Mouse (Mus musculus): ENCODE data around the gene Rpa1. TPM values are rescaled to one million over a fixed set of nuclear protein-coding genes. Genes with fewer than 3 reads are reported as not detected.

Rpa1 gene
- polyA plus RNA-seq, 1 experiment from 2014 or later, result 100 TPM

DNA sequence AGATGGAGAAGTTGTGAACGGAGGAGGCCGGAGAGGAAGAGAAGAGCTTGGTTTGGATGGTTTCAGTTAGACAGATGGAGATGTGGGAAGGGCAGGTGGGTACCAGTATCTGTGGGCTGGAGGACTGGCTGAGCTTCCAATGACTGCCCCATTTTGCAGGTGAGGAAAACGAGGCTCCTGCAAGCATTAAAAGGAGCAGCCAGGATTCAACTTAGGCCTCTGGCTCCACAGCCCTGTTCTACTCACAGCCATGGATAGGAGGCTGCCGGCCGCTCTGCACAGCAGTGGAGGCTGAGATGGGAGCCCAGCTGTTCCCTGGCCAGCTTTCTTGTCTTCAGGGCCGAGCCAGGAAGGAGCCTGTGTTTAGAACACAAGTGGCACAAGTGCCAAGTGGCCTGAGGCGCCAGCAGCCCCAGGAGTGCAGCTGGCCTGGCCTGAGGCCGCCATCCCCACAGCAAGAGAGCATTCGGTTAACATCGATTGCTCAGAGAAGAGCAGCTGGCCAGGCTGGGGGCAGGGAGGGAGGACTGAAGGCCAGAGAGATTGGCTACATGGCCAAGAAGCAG is 88.0 kb downstream of the Rpa1 start:
- no peak for DNase-seq (ENCODE audit: low spot score)
- no peak for ATAC-seq (ENCODE audit: low FRiP score)
- H3K9ac ChIP-seq (ENCODE audit: low read depth, low read length), result no peak overlapping the region
- 0 out of 2 replicates have a peak, but pooled peaks cover 3% of the 10 kb centered on the region for H3K4me1 ChIP-seq (replicated peaks; ENCODE audit: control insufficient read depth, insufficient read depth, low read length)
- H3K9me3 ChIP-seq (ENCODE audit: control insufficient read depth, low read length), result no peaks in the 10 kb centered on the region
- no peaks in the 10 kb centered on the region for H3K36me3 ChIP-seq (ENCODE audit: control insufficient read depth, insufficient read depth, low read length)
- no peak overlapping the region for H3K4me2 ChIP-seq (replicated peaks; ENCODE audit: low read depth, low read length)
- 57% methylated on average over 10 of the region's 10 CpGs for WGBS
- H3K27ac ChIP-seq (ENCODE audit: low read depth, low read length), result no peak overlapping the region
- H3K27me3 ChIP-seq (ENCODE audit: control insufficient read depth, insufficient read depth, low read length), result no peaks in the 10 kb centered on the region
- no peak overlapping the region for H3K4me3 ChIP-seq (ENCODE audit: low read depth, low read length)

GRCm38 (mm10) chr11:75259416-75259815 is 88.7 kb downstream of the Rpa1 start:
- no peak for DNase-seq (ENCODE audit: low spot score)
- H3K36me3 ChIP-seq (ENCODE audit: control insufficient read depth, insufficient read depth, low read length), result no peaks in the 10 kb centered on the region
- H3K4me1 ChIP-seq (replicated peaks; ENCODE audit: control insufficient read depth, insufficient read depth, low read length), result 0 out of 2 replicates have a peak, but pooled peaks cover 3% of the 10 kb centered on the region
- H3K4me3 ChIP-seq (ENCODE audit: low read depth, low read length), result no peak overlapping the region
- H3K9me3 ChIP-seq (ENCODE audit: control insufficient read depth, low read length), result no peaks in the 10 kb centered on the region
- ATAC-seq (ENCODE audit: low FRiP score), result no peak
- no peak overlapping the region for H3K4me2 ChIP-seq (replicated peaks; ENCODE audit: low read depth, low read length)
- 74% methylated on average over 6 of the region's 6 CpGs for WGBS
- H3K27ac ChIP-seq (ENCODE audit: low read depth, low read length), result no peak overlapping the region
- no peak overlapping the region for H3K9ac ChIP-seq (ENCODE audit: low read depth, low read length)
- no peaks in the 10 kb centered on the region for H3K27me3 ChIP-seq (ENCODE audit: control insufficient read depth, insufficient read depth, low read length)

DNA sequence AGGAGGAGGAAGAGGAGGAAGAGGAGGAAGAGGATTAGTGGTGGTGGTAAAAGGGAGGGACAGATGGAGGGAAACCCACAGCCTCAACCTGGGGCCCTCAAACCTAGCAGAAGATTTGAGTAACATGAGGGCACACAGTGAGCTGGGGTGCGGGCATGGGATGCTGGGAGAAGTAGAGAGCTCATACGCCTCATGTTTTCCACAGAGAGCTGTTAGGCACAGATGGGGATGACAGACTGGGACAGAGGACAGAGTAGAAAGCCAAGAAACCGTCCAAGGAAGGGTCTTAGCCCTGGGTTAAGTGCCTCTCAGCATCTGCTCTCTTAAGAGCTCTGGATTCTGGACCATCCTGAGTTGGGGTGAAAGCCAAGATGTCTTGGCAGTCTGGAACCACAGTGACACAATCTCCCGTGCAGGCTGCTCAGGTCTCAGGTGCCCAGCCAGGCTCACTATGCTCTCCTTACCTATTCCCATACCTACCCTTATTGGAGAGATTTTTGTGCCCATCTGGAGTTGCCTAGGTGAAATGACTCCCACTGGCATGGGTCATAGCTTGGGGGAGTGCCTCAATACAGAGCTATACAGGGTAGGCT is 91.0 kb downstream of the Rpa1 start:
- ATAC-seq (ENCODE audit: low FRiP score) (no peak), DNase-seq (ENCODE audit: low spot score) (no peak)
- Histone ChIP-seq H3K27ac (ENCODE audit: low read depth, low read length) (no peak overlapping the region), H3K9me3 (ENCODE audit: control insufficient read depth, low read length) (no peaks in the 10 kb centered on the region), H3K27me3 (ENCODE audit: control insufficient read depth, insufficient read depth, low read length) (no peaks in the 10 kb centered on the region), H3K4me1 (replicated peaks; ENCODE audit: control insufficient read depth, insufficient read depth, low read length) (no peaks in the 10 kb centered on the region), H3K4me2 (replicated peaks; ENCODE audit: low read depth, low read length) (no peak overlapping the region), H3K9ac (ENCODE audit: low read depth, low read length) (no peak overlapping the region), H3K4me3 (ENCODE audit: low read depth, low read length) (no peak overlapping the region), H3K36me3 (ENCODE audit: control insufficient read depth, insufficient read depth, low read length) (no peaks in the 10 kb centered on the region)
- WGBS, result 81% methylated on average over 4 of the region's 4 CpGs

GRCm38 (mm10) chr11:75255330-75255729 is 92.8 kb downstream of the Rpa1 start:
- Histone ChIP-seq H3K9ac (ENCODE audit: low read depth, low read length) (no peak overlapping the region), H3K4me2 (replicated peaks; ENCODE audit: low read depth, low read length) (no peak overlapping the region), H3K27ac (ENCODE audit: low read depth, low read length) (no peak overlapping the region), H3K36me3 (ENCODE audit: control insufficient read depth, insufficient read depth, low read length) (no peaks in the 10 kb centered on the region), H3K27me3 (ENCODE audit: control insufficient read depth, insufficient read depth, low read length) (no peaks in the 10 kb centered on the region), H3K4me3 (ENCODE audit: low read depth, low read length) (no peak overlapping the region), H3K4me1 (replicated peaks; ENCODE audit: control insufficient read depth, insufficient read depth, low read length) (no peaks in the 10 kb centered on the region), H3K9me3 (ENCODE audit: control insufficient read depth, low read length) (no peaks in the 10 kb centered on the region)
- DNase-seq (ENCODE audit: low spot score), result no peak
- WGBS, result 81% methylated on average over 5 of the region's 5 CpGs
- ATAC-seq (ENCODE audit: low FRiP score), result no peak

DNA sequence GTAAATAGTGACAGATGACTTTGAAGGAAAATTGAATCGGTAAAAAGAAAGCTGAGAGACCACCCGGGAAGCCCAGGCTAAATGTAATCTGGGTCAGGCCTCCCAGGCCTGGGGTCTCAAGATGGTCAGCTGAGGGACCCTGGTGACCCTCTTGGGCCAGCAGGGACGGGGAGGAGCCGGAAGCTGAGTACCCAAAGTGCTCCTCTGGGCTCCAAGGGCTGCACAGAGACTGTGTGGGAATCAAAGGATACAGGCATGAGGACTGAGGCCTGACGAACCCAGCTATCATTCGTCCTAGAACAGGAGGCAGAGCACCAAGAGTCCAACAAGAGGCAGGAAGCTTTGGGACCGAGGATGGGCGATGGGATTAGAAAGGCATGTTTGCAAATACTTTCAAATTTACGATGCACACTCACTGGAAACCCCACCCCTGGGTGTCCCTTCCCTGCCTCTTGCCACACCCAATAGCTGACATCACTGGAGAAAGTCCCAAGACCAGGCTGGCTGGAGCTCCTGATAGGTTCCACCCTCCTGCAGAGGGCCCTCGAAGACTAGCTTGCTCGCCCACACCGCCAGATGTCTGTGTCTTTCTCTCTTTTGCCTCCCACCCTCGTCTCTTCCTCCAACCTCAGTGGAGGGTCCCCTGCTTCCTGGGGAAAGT is 93.7 kb downstream of the Rpa1 start:
- ATAC-seq (ENCODE audit: low FRiP score), result no peak
- H3K9ac ChIP-seq (ENCODE audit: low read depth, low read length), result no peak overlapping the region
- no peaks in the 10 kb centered on the region for H3K27me3 ChIP-seq (ENCODE audit: control insufficient read depth, insufficient read depth, low read length)
- WGBS, result 70% methylated on average over 13 of the region's 13 CpGs
- H3K9me3 ChIP-seq (ENCODE audit: control insufficient read depth, low read length), result no peaks in the 10 kb centered on the region
- H3K4me2 ChIP-seq (replicated peaks; ENCODE audit: low read depth, low read length), result no peak overlapping the region
- H3K27ac ChIP-seq (ENCODE audit: low read depth, low read length), result no peak overlapping the region
- no peaks in the 10 kb centered on the region for H3K4me1 ChIP-seq (replicated peaks; ENCODE audit: control insufficient read depth, insufficient read depth, low read length)
- H3K4me3 ChIP-seq (ENCODE audit: low read depth, low read length), result no peak overlapping the region
- no peaks in the 10 kb centered on the region for H3K36me3 ChIP-seq (ENCODE audit: control insufficient read depth, insufficient read depth, low read length)
- DNase-seq (ENCODE audit: low spot score), result no peak

DNA sequence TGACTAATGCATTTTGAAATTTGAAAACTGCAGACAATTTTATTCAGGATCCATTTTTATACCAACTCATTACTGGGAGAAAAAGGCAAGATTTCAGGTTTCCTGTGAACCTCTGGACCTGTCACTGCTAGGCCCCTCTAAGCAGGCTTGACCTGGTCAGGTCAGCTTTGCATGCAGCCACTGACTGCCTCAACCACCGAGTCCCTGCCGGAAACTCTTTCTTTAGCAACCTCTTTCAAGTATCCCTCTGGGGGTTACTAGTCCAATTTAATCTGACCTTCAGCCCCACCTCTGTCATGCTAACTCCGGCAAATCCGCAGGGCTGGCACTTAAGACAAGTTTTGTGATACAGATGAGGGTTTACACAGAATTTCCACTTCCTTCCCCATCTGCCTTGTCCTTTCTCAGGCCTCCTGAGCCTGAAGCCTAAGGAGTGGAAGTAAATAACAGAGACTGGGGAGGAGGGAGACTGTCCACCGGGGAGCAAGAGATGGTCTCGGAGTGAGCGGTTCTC is 96.5 kb downstream of the Rpa1 start:
- no peak for DNase-seq (ENCODE audit: low spot score)
- no peak overlapping the region for H3K9ac ChIP-seq (ENCODE audit: low read depth, low read length)
- no peaks in the 10 kb centered on the region for H3K4me1 ChIP-seq (replicated peaks; ENCODE audit: control insufficient read depth, insufficient read depth, low read length)
- no peak overlapping the region for H3K27ac ChIP-seq (ENCODE audit: low read depth, low read length)
- no peak for ATAC-seq (ENCODE audit: low FRiP score)
- 58% methylated on average over 7 of the region's 7 CpGs for WGBS
- H3K9me3 ChIP-seq (ENCODE audit: control insufficient read depth, low read length), result no peaks in the 10 kb centered on the region
- H3K27me3 ChIP-seq (ENCODE audit: control insufficient read depth, insufficient read depth, low read length), result no peaks in the 10 kb centered on the region
- no peak overlapping the region for H3K4me3 ChIP-seq (ENCODE audit: low read depth, low read length)
- H3K36me3 ChIP-seq (ENCODE audit: control insufficient read depth, insufficient read depth, low read length), result no peaks in the 10 kb centered on the region
- H3K4me2 ChIP-seq (replicated peaks; ENCODE audit: low read depth, low read length), result no peak overlapping the region

DNA sequence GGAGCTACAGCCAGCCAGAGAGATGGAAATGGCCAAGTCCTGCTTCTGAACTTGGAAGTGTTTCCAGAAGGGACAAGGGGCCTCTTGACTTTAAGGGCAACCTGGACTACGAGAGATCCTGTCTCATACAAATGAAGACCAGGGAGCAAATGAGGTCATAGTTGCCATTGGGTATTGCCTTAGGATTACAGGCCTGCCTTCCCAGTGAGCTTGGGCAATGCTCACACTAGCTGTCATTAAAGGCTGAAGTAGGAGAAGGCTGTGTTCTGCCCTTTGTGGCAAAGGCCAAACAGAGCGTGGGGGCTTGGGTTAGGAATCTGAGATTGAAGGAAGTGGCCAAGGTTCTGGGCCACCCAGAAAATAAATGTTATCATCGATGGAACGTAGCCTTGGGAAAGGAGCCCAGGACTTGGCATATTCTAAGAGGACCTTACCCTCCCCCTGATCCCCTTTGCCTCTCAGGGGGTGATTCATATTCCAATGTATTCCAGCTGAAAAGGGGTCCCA is 97.1 kb downstream of the Rpa1 start:
- Histone ChIP-seq H3K9ac (ENCODE audit: low read depth, low read length) (no peak overlapping the region), H3K4me1 (replicated peaks; ENCODE audit: control insufficient read depth, insufficient read depth, low read length) (no peaks in the 10 kb centered on the region), H3K4me3 (ENCODE audit: low read depth, low read length) (no peak overlapping the region), H3K9me3 (ENCODE audit: control insufficient read depth, low read length) (no peaks in the 10 kb centered on the region), H3K36me3 (ENCODE audit: control insufficient read depth, insufficient read depth, low read length) (no peaks in the 10 kb centered on the region), H3K4me2 (replicated peaks; ENCODE audit: low read depth, low read length) (no peak overlapping the region), H3K27ac (ENCODE audit: low read depth, low read length) (no peak overlapping the region), H3K27me3 (ENCODE audit: control insufficient read depth, insufficient read depth, low read length) (no peaks in the 10 kb centered on the region)
- DNase-seq (ENCODE audit: low spot score), result no peak
- WGBS, result 81% methylated on average over 4 of the region's 4 CpGs
- ATAC-seq (ENCODE audit: low FRiP score), result no peak

DNA sequence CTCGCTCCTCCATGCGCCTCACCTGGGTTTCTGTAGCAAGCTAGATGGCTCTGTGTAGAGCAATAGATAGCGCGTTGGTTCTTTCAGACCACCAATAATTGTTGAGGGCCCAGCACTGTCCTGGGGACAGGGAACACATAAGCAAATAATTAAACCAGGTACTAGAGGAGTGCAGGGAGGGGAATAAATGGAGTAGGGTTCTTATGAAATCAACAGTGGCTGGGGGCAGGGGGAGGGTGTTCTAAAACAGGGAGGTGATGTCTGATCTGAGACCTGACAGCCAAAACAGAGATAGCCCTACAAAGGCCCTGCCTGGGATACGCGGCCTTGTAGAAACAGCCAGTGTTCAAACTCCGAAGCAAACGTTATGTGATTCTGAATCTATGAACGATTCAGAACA is 98.5 kb downstream of the Rpa1 start:
- no peak overlapping the region for H3K4me2 ChIP-seq (replicated peaks; ENCODE audit: low read depth, low read length)
- WGBS, result 90% methylated on average over 9 of the region's 9 CpGs
- H3K9me3 ChIP-seq (ENCODE audit: control insufficient read depth, low read length), result no peaks in the 10 kb centered on the region
- no peaks in the 10 kb centered on the region for H3K36me3 ChIP-seq (ENCODE audit: control insufficient read depth, insufficient read depth, low read length)
- H3K27ac ChIP-seq (ENCODE audit: low read depth, low read length), result no peak overlapping the region
- 0 out of 2 replicates have a peak, but pooled peaks cover 2% of the 10 kb centered on the region for H3K4me1 ChIP-seq (replicated peaks; ENCODE audit: control insufficient read depth, insufficient read depth, low read length)
- H3K4me3 ChIP-seq (ENCODE audit: low read depth, low read length), result no peak overlapping the region
- no peaks in the 10 kb centered on the region for H3K27me3 ChIP-seq (ENCODE audit: control insufficient read depth, insufficient read depth, low read length)
- no peak overlapping the region for H3K9ac ChIP-seq (ENCODE audit: low read depth, low read length)
- DNase-seq (ENCODE audit: low spot score) (no peak), ATAC-seq (ENCODE audit: low FRiP score) (no peak)

Data from hindbrain, embryonic 11.5 days (tissue).